Mouse (Mus musculus) bone marrow, adult 2 months (tissue): ENCODE measurements around the gene Serpina10.

Experiments
- CTCF ChIP-seq: fragments of 200-500 bp; IDR thresholded peaks from 2 replicates; pipeline ENCODE4 v1.5.1; 2011; ENCODE audit warnings: low read length, control low read depth; ENCODE audit not compliant: control insufficient read depth, insufficient read depth
- POLR2A ChIP-seq: fragments of 200-500 bp; IDR thresholded peaks from 2 replicates; pipeline ENCODE4 v1.6.1; 2011; ENCODE audit warnings: low read depth, mild to moderate bottlenecking, control low read depth, low read length, borderline replicate concordance; ENCODE audit not compliant: control insufficient read depth

- TF ChIP-seq CTCF (no peak), POLR2A (no peak)
Measured at GRCm38 (mm10) chr12:103643818-103644217, 12.6 kb upstream of the Serpina10 start.
